Mouse (Mus musculus): ENCODE data around the gene Zfp11. TPM values are rescaled to one million over a fixed set of nuclear protein-coding genes. Genes with fewer than 3 reads are reported as not detected.

Zfp11 gene
- 5.6 TPM for polyA plus RNA-seq (2014; fragmentation: Illumina TruSeq; extraction: RNeasy Lipid Tissue Mini Kit (QIAGEN cat#74804); ENCODE audit: low read depth, low replicate concordance)

GRCm38 (mm10) chr5:129670036-129670458 lies at the start of gene Zfp11:
Gene Zfp11, minus strand, starts transcription at chr5:129670099.

GRCm38 (mm10) chr5:129715326-129715861 lies 45.5 kb upstream of the Zfp11 start, which contains the start of gene Mrps17:
Gene Mrps17, plus strand, starts transcription at chr5:129715497.

GRCm38 (mm10) chr5:129708412-129708811 lies 38.5 kb upstream of the Zfp11 start, which contains the start of gene Sept14:
Gene Sept14, minus strand, starts transcription at chr5:129708512.

Other genes starting within 250 kb of the Zfp11 start
- gene Sfswap, start 168.9 kb downstream of the Zfp11 start, polyA plus RNA-seq (2014; fragmentation: Illumina TruSeq; extraction: RNeasy Lipid Tissue Mini Kit (QIAGEN cat#74804); ENCODE audit: low read depth, low replicate concordance) = 34.4 TPM
- gene Mmp17, start 85.9 kb downstream of the Zfp11 start, polyA plus RNA-seq (2014; fragmentation: Illumina TruSeq; extraction: RNeasy Lipid Tissue Mini Kit (QIAGEN cat#74804); ENCODE audit: low read depth, low replicate concordance) = 0.12 TPM
- gene Sept14, start 38.4 kb upstream of the Zfp11 start, polyA plus RNA-seq (2014; fragmentation: Illumina TruSeq; extraction: RNeasy Lipid Tissue Mini Kit (QIAGEN cat#74804); ENCODE audit: low read depth, low replicate concordance) = not detected
- 79.6 TPM for gene Mrps17, start 45.4 kb upstream of the Zfp11 start, polyA plus RNA-seq (2014; fragmentation: Illumina TruSeq; extraction: RNeasy Lipid Tissue Mini Kit (QIAGEN cat#74804); ENCODE audit: low read depth, low replicate concordance)
- gene Nipsnap2, start 55.0 kb upstream of the Zfp11 start, polyA plus RNA-seq (2014; fragmentation: Illumina TruSeq; extraction: RNeasy Lipid Tissue Mini Kit (QIAGEN cat#74804); ENCODE audit: low read depth, low replicate concordance) = 112 TPM
- gene Psph, start 117.3 kb upstream of the Zfp11 start, polyA plus RNA-seq (2014; fragmentation: Illumina TruSeq; extraction: RNeasy Lipid Tissue Mini Kit (QIAGEN cat#74804); ENCODE audit: low read depth, low replicate concordance) = 6.0 TPM
- gene Sumf2, start 176.9 kb upstream of the Zfp11 start, polyA plus RNA-seq (2014; fragmentation: Illumina TruSeq; extraction: RNeasy Lipid Tissue Mini Kit (QIAGEN cat#74804); ENCODE audit: low read depth, low replicate concordance) = 4.7 TPM
- gene Chchd2, start 217.4 kb upstream of the Zfp11 start, polyA plus RNA-seq (2014; fragmentation: Illumina TruSeq; extraction: RNeasy Lipid Tissue Mini Kit (QIAGEN cat#74804); ENCODE audit: low read depth, low replicate concordance) = 802 TPM
- 1.6 TPM for gene Zbed5, start 225.6 kb upstream of the Zfp11 start, polyA plus RNA-seq (2014; fragmentation: Illumina TruSeq; extraction: RNeasy Lipid Tissue Mini Kit (QIAGEN cat#74804); ENCODE audit: low read depth, low replicate concordance)
- 1.7 TPM for gene Phkg1, start 228.4 kb upstream of the Zfp11 start, polyA plus RNA-seq (2014; fragmentation: Illumina TruSeq; extraction: RNeasy Lipid Tissue Mini Kit (QIAGEN cat#74804); ENCODE audit: low read depth, low replicate concordance)
- 8.9 TPM for gene Nupr1l, start 238.4 kb upstream of the Zfp11 start, polyA plus RNA-seq (2014; fragmentation: Illumina TruSeq; extraction: RNeasy Lipid Tissue Mini Kit (QIAGEN cat#74804); ENCODE audit: low read depth, low replicate concordance)